Mouse (Mus musculus): ENCODE results near the gene Myo1e. TPM values are rescaled to one million over a fixed set of nuclear protein-coding genes. Genes with fewer than 3 reads are reported as not detected.

Gene Myo1e
- polyA plus RNA-seq, 1 experiment: 15.4 TPM

GRCm38 (mm10) chr9:70257289-70258101, 50.3 kb downstream of the Myo1e start:
- Histone ChIP-seq H3K27me3 (ENCODE audit: control insufficient read depth, insufficient read depth, low read length) (no peaks in the 10 kb centered on the region), H3K4me3 (ENCODE audit: extremely low read depth, insufficient read depth, insufficient read length) (no peak overlapping the region), H3K36me3 (ENCODE audit: control insufficient read depth, insufficient read depth, low read length) (no peaks in the 10 kb centered on the region), H3K27ac (ENCODE audit: insufficient read depth, low read length) (peak overlapping the region; percentile 70), H3K4me1 (ENCODE audit: control insufficient read depth, insufficient read depth, insufficient read length) (peaks cover 40% of the 10 kb centered on the region)
- 40% methylated on average over 13 of the region's 13 CpGs for WGBS
- TF ChIP-seq POLR2A (IDR thresholded peaks at IDR 0.05; ENCODE audit: low read depth, low read length) (no peak), CTCF (IDR thresholded peaks at IDR 0.05; ENCODE audit: extremely low read depth, insufficient read depth, insufficient read length, insufficient replicate concordance) (no peak)
- DNase-seq (ENCODE audit: low read depth in 1 of 2, low spot score in 2 of 2): peak in 1 of 2 experiments; percentile 47

GRCm38 (mm10) chr9:70260324-70260841, 53.2 kb downstream of the Myo1e start:
- no peaks in the 10 kb centered on the region for H3K27me3 ChIP-seq (ENCODE audit: control insufficient read depth, insufficient read depth, low read length)
- H3K4me1 ChIP-seq (ENCODE audit: control insufficient read depth, insufficient read depth, insufficient read length): peaks cover 45% of the 10 kb centered on the region

DNA sequence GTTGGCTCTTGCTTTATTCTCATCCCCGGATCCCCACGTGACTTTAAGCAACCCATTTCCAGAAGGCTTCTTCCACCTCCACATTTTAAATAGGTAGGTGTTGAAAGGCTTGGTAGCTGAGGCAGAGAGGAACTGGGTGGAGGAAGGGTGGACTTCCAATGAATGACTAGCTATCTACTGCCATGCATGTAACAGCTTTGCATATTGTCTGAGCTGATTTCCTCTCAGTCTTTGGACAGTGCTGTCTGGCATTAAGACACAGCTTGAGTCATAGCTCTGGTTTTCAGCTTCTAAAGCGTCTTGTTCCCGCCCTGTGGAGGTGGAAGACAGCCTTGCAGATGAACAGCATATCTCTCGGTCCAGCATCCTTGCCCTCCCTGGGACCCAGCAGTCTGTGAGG, 54.5 kb downstream of the Myo1e start:
- Histone ChIP-seq H3K36me3 (ENCODE audit: control insufficient read depth, insufficient read depth, low read length) (no peaks in the 10 kb centered on the region), H3K27ac (ENCODE audit: insufficient read depth, low read length) (no peak overlapping the region), H3K27me3 (ENCODE audit: control insufficient read depth, insufficient read depth, low read length) (no peaks in the 10 kb centered on the region), H3K4me3 (ENCODE audit: extremely low read depth, insufficient read depth, insufficient read length) (no peak overlapping the region), H3K4me1 (ENCODE audit: control insufficient read depth, insufficient read depth, insufficient read length) (peaks cover 48% of the 10 kb centered on the region; the same call in 1 of the 2 replicates)
- WGBS: 75% methylated on average over 5 of the region's 5 CpGs
- no peak for TF ChIP-seq CTCF (IDR thresholded peaks at IDR 0.05; ENCODE audit: extremely low read depth, insufficient read depth, insufficient read length, insufficient replicate concordance)
- no peak for DNase-seq (ENCODE audit: low read depth in 1 of 2, low spot score in 2 of 2)

More at GRCm38 (mm10) chr9:70260324-70260841, 53.2 kb downstream of the Myo1e start:
- Histone ChIP-seq H3K27ac (ENCODE audit: insufficient read depth, low read length) (peak overlapping the region; percentile 49), H3K36me3 (ENCODE audit: control insufficient read depth, insufficient read depth, low read length) (no peaks in the 10 kb centered on the region), H3K4me3 (ENCODE audit: extremely low read depth, insufficient read depth, insufficient read length) (no peak overlapping the region)
- peak in 1 of 2 experiments; percentile 31 for DNase-seq (ENCODE audit: low read depth in 1 of 2, low spot score in 2 of 2)
- whole genome bisulfite sequencing: 48% methylated on average over 9 of the region's 9 CpGs
- TF ChIP-seq POLR2A (IDR thresholded peaks at IDR 0.05; ENCODE audit: low read depth, low read length) (no peak), CTCF (IDR thresholded peaks at IDR 0.05; ENCODE audit: extremely low read depth, insufficient read depth, insufficient read length, insufficient replicate concordance) (no peak)

DNA sequence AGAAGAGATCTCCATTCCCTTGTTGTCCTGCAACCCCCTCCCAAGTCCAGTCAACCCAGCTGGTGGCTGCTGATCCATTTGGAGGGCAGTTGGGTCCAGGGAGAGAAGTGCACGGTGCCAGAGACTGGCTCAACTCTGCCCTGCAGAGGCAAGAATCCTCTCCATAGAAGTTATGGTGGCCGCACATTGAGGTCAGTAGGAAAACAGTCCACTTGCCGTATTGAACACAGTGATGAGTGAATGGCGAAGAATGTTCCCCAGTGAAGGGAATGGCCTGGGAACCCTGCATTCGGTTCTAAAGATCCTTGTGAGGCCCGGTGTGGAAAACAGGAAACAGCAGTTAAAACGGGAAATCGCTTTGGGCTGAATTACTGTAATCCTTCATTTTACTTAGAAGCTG, 56.0 kb downstream of the Myo1e start:
- WGBS: 56% methylated on average over 8 of the region's 8 CpGs
- H3K4me1 ChIP-seq (ENCODE audit: control insufficient read depth, insufficient read depth, insufficient read length): peaks cover 35% of the 10 kb centered on the region
- H3K27me3 ChIP-seq (ENCODE audit: control insufficient read depth, insufficient read depth, low read length): no peaks in the 10 kb centered on the region
- H3K4me3 ChIP-seq (ENCODE audit: extremely low read depth, insufficient read depth, insufficient read length): no peak overlapping the region
- no peak for TF ChIP-seq POLR2A (IDR thresholded peaks at IDR 0.05; ENCODE audit: low read depth, low read length)
- TF ChIP-seq CTCF (IDR thresholded peaks at IDR 0.05; ENCODE audit: extremely low read depth, insufficient read depth, insufficient read length, insufficient replicate concordance): no peak
- 0 out of 2 replicates have a peak overlapping the region, but pooled peaks have one; percentile 17 for H3K27ac ChIP-seq (ENCODE audit: insufficient read depth, low read length)
- no peak for DNase-seq (ENCODE audit: low read depth in 1 of 2, low spot score in 2 of 2)
- no peaks in the 10 kb centered on the region for H3K36me3 ChIP-seq (ENCODE audit: control insufficient read depth, insufficient read depth, low read length)

DNA sequence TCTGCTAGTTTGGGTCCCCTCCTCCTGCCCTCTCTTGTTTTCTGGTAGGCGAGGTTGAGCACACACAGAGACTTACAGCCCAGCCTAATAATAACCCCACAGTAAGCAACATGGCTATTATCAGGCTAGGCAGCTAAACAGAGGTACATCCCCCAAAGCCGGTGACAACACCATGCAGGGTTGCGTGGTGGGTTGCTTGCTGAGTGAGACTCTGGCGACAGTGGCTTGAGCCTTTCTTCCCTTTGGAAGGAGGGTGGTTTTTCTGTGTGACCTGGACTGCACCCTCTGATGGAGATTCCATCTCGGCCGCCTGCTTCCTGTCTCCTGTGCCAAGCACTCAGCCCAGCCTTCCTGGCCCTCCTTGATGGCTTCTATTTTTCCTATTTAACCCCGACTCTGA, 56.6 kb downstream of the Myo1e start:
- Histone ChIP-seq H3K27me3 (ENCODE audit: control insufficient read depth, insufficient read depth, low read length) (no peaks in the 10 kb centered on the region), H3K4me1 (ENCODE audit: control insufficient read depth, insufficient read depth, insufficient read length) (peaks cover 35% of the 10 kb centered on the region), H3K36me3 (ENCODE audit: control insufficient read depth, insufficient read depth, low read length) (no peaks in the 10 kb centered on the region), H3K27ac (ENCODE audit: insufficient read depth, low read length) (no peak overlapping the region), H3K4me3 (ENCODE audit: extremely low read depth, insufficient read depth, insufficient read length) (no peak overlapping the region)
- no peak for DNase-seq (ENCODE audit: low read depth in 1 of 2, low spot score in 2 of 2)
- TF ChIP-seq POLR2A (IDR thresholded peaks at IDR 0.05; ENCODE audit: low read depth, low read length): no peak
- no peak for TF ChIP-seq CTCF (IDR thresholded peaks at IDR 0.05; ENCODE audit: extremely low read depth, insufficient read depth, insufficient read length, insufficient replicate concordance)
- 47% methylated on average over 7 of the region's 7 CpGs for WGBS

- H3K27me3 ChIP-seq (ENCODE audit: control insufficient read depth, insufficient read depth, low read length): no peaks in the 10 kb centered on the region
- WGBS: 82% methylated on average over 5 of the region's 5 CpGs
- no peak for TF ChIP-seq POLR2A (IDR thresholded peaks at IDR 0.05; ENCODE audit: low read depth, low read length)
- H3K36me3 ChIP-seq (ENCODE audit: control insufficient read depth, insufficient read depth, low read length): peaks cover 1% of the 10 kb centered on the region; the same call in 1 of the 2 replicates
- DNase-seq (ENCODE audit: low read depth in 1 of 2, low spot score in 2 of 2): no peak
- no peak overlapping the region for H3K4me3 ChIP-seq (ENCODE audit: extremely low read depth, insufficient read depth, insufficient read length)
- no peak overlapping the region for H3K27ac ChIP-seq (ENCODE audit: insufficient read depth, low read length)
- H3K4me1 ChIP-seq (ENCODE audit: control insufficient read depth, insufficient read depth, insufficient read length): peaks cover 23% of the 10 kb centered on the region
Measured at GRCm38 (mm10) chr9:70265513-70265912, 58.4 kb downstream of the Myo1e start.

- Histone ChIP-seq H3K27me3 (ENCODE audit: control insufficient read depth, insufficient read depth, low read length) (no peaks in the 10 kb centered on the region), H3K4me1 (ENCODE audit: control insufficient read depth, insufficient read depth, insufficient read length) (peaks cover 21% of the 10 kb centered on the region), H3K36me3 (ENCODE audit: control insufficient read depth, insufficient read depth, low read length) (peaks cover 1% of the 10 kb centered on the region; the same call in 1 of the 2 replicates), H3K27ac (ENCODE audit: insufficient read depth, low read length) (peak overlapping the region; percentile 5; the same call in 1 of the 2 replicates), H3K4me3 (ENCODE audit: extremely low read depth, insufficient read depth, insufficient read length) (no peak overlapping the region)
- 72% methylated on average over 2 of the region's 2 CpGs for WGBS
- no peak for DNase-seq (ENCODE audit: low read depth in 1 of 2, low spot score in 2 of 2)
- no peak for TF ChIP-seq POLR2A (IDR thresholded peaks at IDR 0.05; ENCODE audit: low read depth, low read length)
- TF ChIP-seq CTCF (IDR thresholded peaks at IDR 0.05; ENCODE audit: extremely low read depth, insufficient read depth, insufficient read length, insufficient replicate concordance): no peak
Measured at GRCm38 (mm10) chr9:70266186-70266585, 59.0 kb downstream of the Myo1e start.

All from spleen, adult 2 months (tissue).